Mouse (Mus musculus) embryonic fibroblast, embryonic 13.5 days (primary cell): Measurements from ENCODE around the gene Krtap14. TPM values are rescaled to one million over a fixed set of nuclear protein-coding genes. Genes with fewer than 3 reads are reported as not detected.

Source experiments
- H3K27ac ChIP-seq: 2 replicates; pipeline ENCODE4 v1.5.1; 2012; ENCODE audit warnings: low read length, control low read depth, inconsistent platforms; ENCODE audit not compliant: insufficient read depth
- H3K4me1 ChIP-seq: 2 replicates; pipeline ENCODE4 v1.6.1; 2011; ENCODE audit warnings: low read length; ENCODE audit not compliant: control insufficient read depth, insufficient read depth
- H3K4me3 ChIP-seq: 2 replicates; pipeline ENCODE4 v1.5.1; 2011; ENCODE audit warnings: mild to moderate bottlenecking, control low read depth, low read length; ENCODE audit not compliant: insufficient read depth
- CTCF ChIP-seq: IDR thresholded peaks from 2 replicates; pipeline ENCODE4 v1.5.1; 2011; ENCODE audit warnings: mild to moderate bottlenecking, control low read depth, low read length, moderate library complexity, borderline replicate concordance; ENCODE audit not compliant: insufficient read depth
- POLR2A ChIP-seq: IDR thresholded peaks from 2 replicates; pipeline ENCODE4 v1.6.1; 2011; ENCODE audit warnings: low read depth, mild to moderate bottlenecking, control low read depth, low read length, moderate library complexity
- polyA plus RNA-seq: library from polyadenylated mRNA; stranded (reverse); fragments of >200 nt; gene quantifications from 2 replicates; pipeline ENCODE4 v1.2.4, GENCODE M21; 2011; ENCODE audit warnings: low read depth; ENCODE audit not compliant: missing spikeins, insufficient read length

Krtap14 gene
- polyA plus RNA-seq, 1 experiment: not detected

DNA sequence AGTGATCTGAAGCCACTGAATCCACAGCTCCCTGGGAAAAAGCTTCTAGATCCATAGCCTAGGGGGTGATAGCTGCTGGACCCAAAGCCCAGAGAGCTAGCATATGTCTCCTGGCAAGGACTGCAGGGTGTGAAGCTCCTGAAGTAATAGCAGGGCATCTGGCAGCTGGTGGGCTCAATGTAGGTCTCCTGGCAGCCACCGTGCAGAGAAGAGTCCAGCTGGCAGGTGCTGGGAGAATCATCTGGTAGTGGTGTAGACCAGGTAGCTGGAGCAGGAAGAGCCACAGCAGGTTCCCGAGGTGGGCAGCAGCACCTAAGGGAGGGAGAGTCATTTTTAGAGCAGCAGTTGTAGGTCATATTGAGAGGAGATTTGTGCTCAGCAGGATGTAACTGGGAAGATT lies 14.1 kb downstream of the Krtap14 start, which contains the start of gene Gm20741:
Gene Gm20741, minus strand, starts transcription at position 394 of the 400 bp plus-strand sequence.
- Histone ChIP-seq H3K4me1 (no peaks in the 10 kb centered on the region), H3K27ac (no peak within 1 kb of the TSS), H3K4me3 (no peak within 1 kb of the TSS)
- TF ChIP-seq POLR2A: no peak
- no peak for TF ChIP-seq CTCF

DNA sequence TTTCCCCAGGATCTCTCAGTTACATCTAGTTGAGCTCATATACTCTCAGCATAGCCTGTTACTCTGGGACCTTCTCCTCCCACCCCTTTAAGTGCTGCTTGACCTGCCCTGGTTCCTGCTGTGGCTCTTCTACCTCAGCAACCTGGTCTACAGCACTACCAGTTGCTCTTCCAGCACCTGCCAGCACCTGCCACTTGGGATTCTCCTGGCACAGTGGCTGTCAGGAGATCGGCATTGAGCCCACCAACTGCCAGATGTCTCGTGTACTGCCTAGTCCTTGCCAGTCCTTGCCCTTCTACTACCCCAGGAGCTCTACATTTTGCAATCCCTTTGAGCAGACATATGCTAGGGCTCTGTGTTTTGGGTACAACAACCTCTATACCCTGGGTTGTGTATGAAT lies 39.2 kb downstream of the Krtap14 start:
- H3K4me1 ChIP-seq: no peaks in the 10 kb centered on the region
- H3K4me3 ChIP-seq: no peak overlapping the region
- no peak overlapping the region for H3K27ac ChIP-seq
- TF ChIP-seq CTCF (no peak), POLR2A (no peak)

DNA sequence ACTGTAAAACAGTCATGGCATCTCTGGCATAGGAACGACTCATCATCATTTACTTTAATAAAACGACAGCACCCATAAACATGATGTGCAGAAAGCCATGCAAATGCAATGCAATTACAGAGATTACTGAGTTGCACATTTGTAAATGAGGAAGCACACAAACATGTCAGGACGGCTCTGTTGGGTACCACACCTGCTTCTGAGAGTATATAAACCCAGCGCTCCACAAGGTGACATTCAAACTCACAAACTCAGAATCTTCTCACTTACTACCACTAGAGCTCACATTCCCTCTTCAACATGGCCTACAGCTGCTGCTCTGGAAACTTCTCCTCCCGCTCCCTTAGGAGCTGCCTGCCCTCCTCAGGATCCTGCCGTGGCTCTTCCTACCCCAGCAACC lies 48.3 kb downstream of the Krtap14 start, which contains the start of gene Gm5965:
Gene Gm5965, plus strand, starts transcription at position 301 of the 400 bp plus-strand sequence.
- TF ChIP-seq CTCF (no peak), POLR2A (no peak)
- no peak within 1 kb of the TSS for H3K27ac ChIP-seq
- no peak within 1 kb of the TSS for H3K4me3 ChIP-seq
- no peaks in the 10 kb centered on the region for H3K4me1 ChIP-seq

DNA sequence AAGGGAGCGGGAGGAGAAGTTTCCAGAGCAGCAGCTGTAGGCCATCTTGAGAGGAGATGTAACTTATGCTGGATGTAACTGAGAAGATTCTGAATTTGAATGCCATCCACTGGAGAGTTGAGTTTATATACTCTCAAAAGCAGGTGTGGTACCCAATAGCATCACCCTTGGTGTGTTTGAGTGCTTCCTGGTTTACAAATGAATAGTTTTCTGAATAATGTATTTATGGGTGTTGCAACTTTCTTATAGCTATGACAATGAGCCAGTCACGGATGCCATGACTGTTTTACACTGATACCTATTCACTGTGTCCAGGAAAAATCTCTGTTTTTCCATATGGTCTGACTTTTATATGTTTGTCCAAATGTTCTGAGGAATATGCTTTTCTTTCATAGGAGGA lies 51.8 kb downstream of the Krtap14 start, which contains the start of gene 2310057N15Rik:
Gene 2310057N15Rik, minus strand, starts transcription at position 101 of the 400 bp plus-strand sequence.
- TF ChIP-seq POLR2A: no peak
- no peak for TF ChIP-seq CTCF
- H3K4me1 ChIP-seq: no peaks in the 10 kb centered on the region
- H3K27ac ChIP-seq: no peak within 1 kb of the TSS
- no peak within 1 kb of the TSS for H3K4me3 ChIP-seq

Other genes starting within 250 kb of the Krtap14 start
- not detected in 2 replicates for gene Krtap24-1, start 213.9 kb downstream of the Krtap14 start, polyA plus RNA-seq
- gene 2310079G19Rik, start 198.5 kb downstream of the Krtap14 start, polyA plus RNA-seq: not detected in 2 replicates
- not detected in 2 replicates for gene Krtap26-1, start 178.3 kb downstream of the Krtap14 start, polyA plus RNA-seq
- gene Krtap27-1, start 154.5 kb downstream of the Krtap14 start, polyA plus RNA-seq: not detected in 2 replicates
- not detected in 2 replicates for gene 2310061N02Rik, start 118.2 kb downstream of the Krtap14 start, polyA plus RNA-seq
- gene Krtap13-1, start 97.3 kb downstream of the Krtap14 start, polyA plus RNA-seq: not detected in 2 replicates
- not detected in 2 replicates for gene Krtap13, start 74.5 kb downstream of the Krtap14 start, polyA plus RNA-seq
- gene 2310034C09Rik, start 67.3 kb downstream of the Krtap14 start, polyA plus RNA-seq: not detected in 2 replicates
- gene 2310057N15Rik, start 51.9 kb downstream of the Krtap14 start, polyA plus RNA-seq: not detected in 2 replicates
- gene Gm5965, start 48.2 kb downstream of the Krtap14 start, polyA plus RNA-seq: not detected in 2 replicates
- gene Gm20741, start 13.9 kb downstream of the Krtap14 start, polyA plus RNA-seq: not detected in 2 replicates
- gene Krtap15, start 5.9 kb downstream of the Krtap14 start, polyA plus RNA-seq: not detected in 2 replicates
- gene Krtap19-1, start 43.3 kb upstream of the Krtap14 start, polyA plus RNA-seq: not detected in 2 replicates
- gene Krtap19-2, start 48.1 kb upstream of the Krtap14 start, polyA plus RNA-seq: not detected in 2 replicates
- not detected in 2 replicates for gene Krtap19-3, start 51.9 kb upstream of the Krtap14 start, polyA plus RNA-seq
- gene Krtap19-4, start 58.9 kb upstream of the Krtap14 start, polyA plus RNA-seq: not detected in 2 replicates
- gene Krtap19-5, start 70.3 kb upstream of the Krtap14 start, polyA plus RNA-seq: not detected in 2 replicates
- not detected in 2 replicates for gene Krtap19-9b, start 106.1 kb upstream of the Krtap14 start, polyA plus RNA-seq
- not detected in 2 replicates for gene Krtap16-3, start 136.7 kb upstream of the Krtap14 start, polyA plus RNA-seq
- gene Krtap22-2, start 184.6 kb upstream of the Krtap14 start, polyA plus RNA-seq: not detected in 2 replicates
- not detected in 2 replicates for gene Gm10229, start 189.1 kb upstream of the Krtap14 start, polyA plus RNA-seq
- gene Krtap6-1, start 205.6 kb upstream of the Krtap14 start, polyA plus RNA-seq: not detected in 2 replicates
- gene Gm10228, start 215.3 kb upstream of the Krtap14 start, polyA plus RNA-seq: not detected in 2 replicates
- gene Krtap6-5, start 221.7 kb upstream of the Krtap14 start, polyA plus RNA-seq: not detected in 2 replicates
- gene 1110025L11Rik, start 237.9 kb upstream of the Krtap14 start, polyA plus RNA-seq: not detected in 2 replicates